In genomic region chr6:54732721-54733120, GRCm38 (mm10) we compare ENCODE assay signal across 14 mouse cellular contexts.
"Had no signal": no experiment of that assay in that cellular context is flagged by ENCODE, and none has a peak within 500 bp of the region (broad histone marks: within the 10 kb centered on the region; RNA-seq: fewer than 3 reads in every experiment).

No protein-coding gene starts in this region.

- H3K9ac ChIP-seq: limb, embryonic 12.5 days; liver, embryonic 14.5 days; midbrain, embryonic 13.5 days; neural tube, embryonic 15.5 days had no signal

- H3K36me3 ChIP-seq: limb, embryonic 12.5 days; midbrain, embryonic 13.5 days; neural tube, embryonic 15.5 days had no signal

- ATAC-seq: lung, postnatal 0 days; midbrain, embryonic 13.5 days had no signal

- H3K27ac ChIP-seq: limb, embryonic 12.5 days; liver, embryonic 14.5 days; midbrain, embryonic 13.5 days; neural tube, embryonic 15.5 days; stomach, postnatal 0 days had no signal

- H3K4me1 ChIP-seq: limb, embryonic 12.5 days; midbrain, embryonic 13.5 days; neural tube, embryonic 15.5 days had no signal

- H3K4me3 ChIP-seq: limb, embryonic 12.5 days; midbrain, embryonic 13.5 days; myocyte; neural tube, embryonic 15.5 days had no signal

- H3K9me3 ChIP-seq: limb, embryonic 12.5 days; midbrain, embryonic 13.5 days; neural tube, embryonic 15.5 days had no signal

- H3K27me3 ChIP-seq: limb, embryonic 12.5 days; midbrain, embryonic 13.5 days; neural tube, embryonic 15.5 days had no signal

- DNase-seq: kidney, postnatal 25 days; liver; lung, adult 2 months; lung, postnatal 36 days; right cerebral cortex, adult 18-20 months; right cerebral cortex, postnatal 25 days; thymus, postnatal 14 days had no signal

- H3K4me2 ChIP-seq: limb, embryonic 12.5 days; midbrain, embryonic 13.5 days; neural tube, embryonic 15.5 days had no signal
